Mouse (Mus musculus) small intestine, adult 2 months (tissue): ENCODE results near the gene Efna3.

Experiments used
- CTCF ChIP-seq: fragments of 200-500 bp; IDR thresholded peaks from 2 replicates; pipeline ENCODE4 v1.5.1; 2012; ENCODE audit warnings: low read depth, mild to moderate bottlenecking, control low read depth, inconsistent platforms, low read length, moderate library complexity, mixed read lengths; ENCODE audit not compliant: insufficient replicate concordance, insufficient read length; ENCODE audit errors: extremely low read depth
- POLR2A ChIP-seq: fragments of 200-500 bp; IDR thresholded peaks from 2 replicates; pipeline ENCODE4 v1.6.1; 2012; ENCODE audit warnings: low read depth, mild to moderate bottlenecking, control low read depth, inconsistent platforms, low read length, moderate library complexity

GRCm38 (mm10) chr3:89268916-89269315 lies 53.8 kb downstream of the Efna3 start:
- TF ChIP-seq CTCF (no peak), POLR2A (no peak)
